Mouse (Mus musculus) liver, adult 2 months (tissue): ENCODE data around the gene Serinc5. TPM values are rescaled to one million over a fixed set of nuclear protein-coding genes. Genes with fewer than 3 reads are reported as not detected.

Experiments
- DNase-seq: peaks from one replicate; pipeline ENCODE4 v3.0.0-alpha.2; 2011; ENCODE audit warnings: low read depth, low spot score; ENCODE audit errors: extremely low read depth
- H3K27ac ChIP-seq: fragments of 200-500 bp; replicated peaks from 2 replicates; pipeline ENCODE4 v1.5.1; 2012; ENCODE audit warnings: low read depth, mild to moderate bottlenecking, control low read depth, inconsistent platforms, low read length; ENCODE audit not compliant: insufficient read depth
- H3K27me3 ChIP-seq: fragments of 200-500 bp; 2 replicates; pipeline ENCODE4 v1.6.1; 2012; ENCODE audit warnings: mild to moderate bottlenecking, moderate library complexity, low read length, inconsistent platforms; ENCODE audit not compliant: control insufficient read depth, insufficient read depth
- H3K36me3 ChIP-seq: fragments of 200-500 bp; 2 replicates; pipeline ENCODE4 v1.6.1; 2012; ENCODE audit warnings: low read length, inconsistent platforms; ENCODE audit not compliant: control insufficient read depth, insufficient read depth
- H3K4me1 ChIP-seq: fragments of 200-500 bp; 2 replicates; pipeline ENCODE4 v1.6.1; 2011; ENCODE audit warnings: low read length; ENCODE audit not compliant: control insufficient read depth, insufficient read depth
- H3K4me3 ChIP-seq: fragments of 200-500 bp; 2 replicates; pipeline ENCODE4 v1.5.1; 2011; ENCODE audit warnings: low read depth, mild to moderate bottlenecking, control low read depth, low read length, moderate library complexity; ENCODE audit not compliant: insufficient read depth
- H3K79me2 ChIP-seq: fragments of 200-500 bp; 2 replicates; pipeline ENCODE4 v1.6.1; 2012; ENCODE audit warnings: inconsistent platforms, mild to moderate bottlenecking, low read length, moderate library complexity; ENCODE audit not compliant: control insufficient read depth, insufficient read depth
- H3K9ac ChIP-seq: fragments of 200-500 bp; 2 replicates; pipeline ENCODE4 v1.6.1; 2012; ENCODE audit warnings: low read depth, mild to moderate bottlenecking, control low read depth, inconsistent platforms, low read length
- CTCF ChIP-seq: fragments of 200-500 bp; IDR thresholded peaks from 2 replicates; pipeline ENCODE4 v1.5.1; 2011; ENCODE audit warnings: low read depth, low read length, control low read depth
- POLR2A ChIP-seq: fragments of 200-500 bp; IDR thresholded peaks from 2 replicates; pipeline ENCODE4 v1.6.1; 2011; ENCODE audit warnings: low read length, control low read depth; ENCODE audit not compliant: insufficient read depth; ENCODE audit errors: extremely low read depth
- WGBS: fragments of 180-500 bp; shearing (Covaris S2); methylation state at CpG from one replicate; pipeline ENCODE4 v1.1.7; 2018; 5-methylcytosine and 5-hydroxymethylcytosine counted together
- polyA plus RNA-seq: library from polyadenylated mRNA; depleted of rRNA; stranded (reverse); fragments of >200 nt; gene quantifications from 2 replicates; pipeline ENCODE4 v1.2.3, GENCODE M21; 2012
- total RNA-seq: library from RNA; depleted of rRNA; stranded (reverse); fragments of >200 nt; gene quantifications from 2 replicates; pipeline ENCODE4 v1.2.3, GENCODE M21; 2014

Gene Serinc5
- total and polyA plus RNA-seq, 2 experiments = 14.3 to 18.0 TPM

GRCm38 (mm10) chr13:92675897-92676584 is 65.2 kb downstream of the Serinc5 start:
- Histone ChIP-seq H3K36me3 (no peaks in the 10 kb centered on the region), H3K4me1 (peaks cover 4% of the 10 kb centered on the region; the same call in 1 of the 2 replicates), H3K27ac (no peak overlapping the region), H3K27me3 (no peaks in the 10 kb centered on the region), H3K9ac (no peak overlapping the region), H3K79me2 (no peaks in the 10 kb centered on the region; the same call in 1 of the 2 replicates), H3K4me3 (no peak overlapping the region)
- 73% methylated on average over 11 of the region's 11 CpGs for WGBS
- no peak for TF ChIP-seq CTCF
- DNase-seq = no peak

DNA sequence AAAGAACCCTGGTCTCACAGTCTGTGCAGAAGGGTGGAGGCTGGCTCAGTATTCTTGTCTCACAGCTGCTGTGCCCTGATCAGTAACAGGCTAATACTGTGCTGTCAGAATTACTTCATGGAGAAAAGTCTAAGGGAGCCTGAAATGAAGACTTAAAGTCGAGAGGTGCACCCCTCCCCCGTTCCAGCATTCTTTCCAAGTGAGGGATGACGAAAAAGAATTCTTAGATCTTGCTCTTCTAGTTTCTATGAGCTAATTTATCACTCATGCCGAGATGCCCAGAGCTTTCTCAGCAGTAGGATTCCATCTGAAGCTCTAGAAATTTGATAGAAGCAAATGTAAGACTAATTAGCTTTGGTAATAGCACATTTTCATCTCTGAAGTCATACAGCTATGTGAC is 66.8 kb downstream of the Serinc5 start:
- H3K27ac ChIP-seq = no peak overlapping the region
- no peaks in the 10 kb centered on the region for H3K27me3 ChIP-seq
- WGBS = 83% methylated on average over 4 of the region's 4 CpGs
- DNase-seq = no peak
- TF ChIP-seq POLR2A = no peak
- no peak overlapping the region for H3K9ac ChIP-seq
- no peaks in the 10 kb centered on the region; the same call in 1 of the 2 replicates for H3K79me2 ChIP-seq
- H3K4me1 ChIP-seq = peaks cover 4% of the 10 kb centered on the region; the same call in 1 of the 2 replicates
- H3K4me3 ChIP-seq = no peak overlapping the region
- H3K36me3 ChIP-seq = no peaks in the 10 kb centered on the region

- 52% methylated on average over 7 of the region's 7 CpGs for WGBS
- H3K4me1 ChIP-seq = peaks cover 4% of the 10 kb centered on the region; the same call in 1 of the 2 replicates
- 0 out of 2 replicates have a peak, but pooled peaks cover 2% of the 10 kb centered on the region for H3K36me3 ChIP-seq
- no peak overlapping the region for H3K4me3 ChIP-seq
- TF ChIP-seq CTCF (no peak), POLR2A (no peak)
- no peaks in the 10 kb centered on the region for H3K27me3 ChIP-seq
- H3K79me2 ChIP-seq = no peaks in the 10 kb centered on the region
- no peak overlapping the region for H3K9ac ChIP-seq
- no peak for DNase-seq
- no peak overlapping the region for H3K27ac ChIP-seq
These were observed 68.8 kb downstream of the Serinc5 start for GRCm38 (mm10) chr13:92679661-92680060.

DNA sequence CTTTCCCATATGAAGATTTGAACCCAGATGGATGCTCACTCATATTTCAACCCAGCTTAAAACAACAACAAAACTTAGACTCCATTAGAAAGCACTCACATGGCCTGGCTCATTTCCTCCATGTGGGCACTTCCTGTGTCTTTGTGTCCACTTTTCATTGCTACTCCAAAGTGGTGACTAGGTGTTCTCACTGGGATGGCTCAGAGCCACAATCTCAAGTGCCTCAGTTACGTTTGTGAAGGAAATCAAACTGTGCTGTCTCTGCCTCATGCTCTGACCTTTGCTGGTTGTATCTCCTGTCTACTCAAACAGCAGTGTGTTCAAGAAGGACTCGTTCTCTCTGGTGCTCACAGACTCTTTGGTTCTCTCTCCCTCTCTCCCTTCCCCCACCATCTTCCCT is 70.7 kb downstream of the Serinc5 start:
- no peak overlapping the region for H3K9ac ChIP-seq
- TF ChIP-seq CTCF = no peak
- no peak for TF ChIP-seq POLR2A

DNA sequence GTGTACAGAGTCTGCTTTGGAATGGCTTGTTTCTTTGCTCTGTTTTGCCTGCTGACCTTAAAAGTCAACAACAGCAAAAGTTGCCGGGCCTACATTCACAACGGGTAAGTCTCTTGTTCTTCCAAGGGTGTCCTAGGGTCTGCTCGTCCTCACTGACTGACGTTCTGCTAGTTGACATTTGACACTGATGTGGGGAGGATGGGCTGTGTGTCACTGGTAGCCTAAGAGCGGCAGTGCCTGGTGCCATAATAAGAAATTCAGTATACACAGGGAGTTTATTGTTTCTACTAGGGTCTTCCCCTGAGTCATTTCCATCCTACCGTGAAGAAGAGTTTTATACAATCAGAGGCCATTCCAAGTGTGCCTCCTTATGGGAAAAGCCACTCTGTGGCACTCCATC is 71.9 kb downstream of the Serinc5 start:
- TF ChIP-seq POLR2A = no peak
- no peak for TF ChIP-seq CTCF
- Histone ChIP-seq H3K4me3 (no peak overlapping the region), H3K36me3 (peaks cover 4% of the 10 kb centered on the region; the same call in 1 of the 2 replicates), H3K4me1 (peaks cover 4% of the 10 kb centered on the region; the same call in 1 of the 2 replicates), H3K27ac (no peak overlapping the region), H3K9ac (no peak overlapping the region), H3K79me2 (no peaks in the 10 kb centered on the region), H3K27me3 (no peaks in the 10 kb centered on the region)
- no peak for DNase-seq
- WGBS = 86% methylated on average over 6 of the region's 6 CpGs

More for the DNA sequence above, 70.7 kb downstream of the Serinc5 start:
- WGBS = 88% methylated on average over 2 of the region's 2 CpGs
- no peak for DNase-seq
- H3K4me3 ChIP-seq = no peak overlapping the region
- H3K4me1 ChIP-seq = peaks cover 4% of the 10 kb centered on the region; the same call in 1 of the 2 replicates
- H3K79me2 ChIP-seq = no peaks in the 10 kb centered on the region
- H3K36me3 ChIP-seq = peaks cover 4% of the 10 kb centered on the region; the same call in 1 of the 2 replicates
- no peak overlapping the region for H3K27ac ChIP-seq
- H3K27me3 ChIP-seq = no peaks in the 10 kb centered on the region

- Histone ChIP-seq H3K27me3 (no peaks in the 10 kb centered on the region), H3K27ac (no peak overlapping the region), H3K9ac (no peak overlapping the region), H3K4me3 (no peak overlapping the region), H3K36me3 (peaks cover 6% of the 10 kb centered on the region; the same call in 1 of the 2 replicates), H3K4me1 (peaks cover 4% of the 10 kb centered on the region; the same call in 1 of the 2 replicates), H3K79me2 (no peaks in the 10 kb centered on the region)
- WGBS = 90% methylated on average over 4 of the region's 4 CpGs
- DNase-seq = no peak
- TF ChIP-seq CTCF (no peak), POLR2A (no peak)
These were observed 72.6 kb downstream of the Serinc5 start for GRCm38 (mm10) chr13:92683464-92683863.
